Mouse (Mus musculus) ES-Bruce4 (cell line): ENCODE measurements at regions not wholly inside any gene's neighbourhood (a gene's known extent, or its start where the extent isn't known, plus 50 kb on each side); places are given as distances from the start of the nearest gene placed in this dataset.

Experiments used
- CTCF ChIP-seq: IDR thresholded peaks from one replicate; pipeline ENCODE4 v1.8.1; 2011; ENCODE audit warnings: low read depth, low read length
- EP300 ChIP-seq: IDR thresholded peaks from 2 replicates; pipeline ENCODE4 v1.6.1; 2011; ENCODE audit warnings: low read depth, low read length; ENCODE audit not compliant: insufficient read depth
- POLR2A ChIP-seq: IDR thresholded peaks from one replicate; pipeline ENCODE4 v1.8.1; 2011; ENCODE audit warnings: low read length; ENCODE audit not compliant: insufficient read depth

GRCm38 (mm10) chr16:30655798-30656221 lies 56.3 kb downstream of the Fam43a start:
- no peak for TF ChIP-seq CTCF
- no peak for TF ChIP-seq POLR2A
- no peak for TF ChIP-seq EP300
